Mouse (Mus musculus): Measurements from ENCODE around the gene Hist1h1t.

The Hist1h1t gene

GRCm38 (mm10) chr13:23695514-23695913 is at the start of gene Hist1h1t:
TSS of gene Hist1h1t (plus strand) at chr13:23695814.
- DNase-seq (ENCODE audit: low spot score) = no peak

GRCm38 (mm10) chr13:23659636-23660366 is 35.8 kb upstream of the Hist1h1t start:
- DNase-seq (ENCODE audit: low spot score) = no peak

- no peak for DNase-seq (ENCODE audit: low spot score)
Measured at GRCm38 (mm10) chr13:23662536-23662935, 33.1 kb upstream of the Hist1h1t start.

GRCm38 (mm10) chr13:23681990-23682582 is 13.5 kb upstream of the Hist1h1t start:
- DNase-seq (ENCODE audit: low spot score) = no peak

GRCm38 (mm10) chr13:23682623-23682946 is 13.0 kb upstream of the Hist1h1t start:
- DNase-seq (ENCODE audit: low spot score) = no peak

GRCm38 (mm10) chr13:23682947-23683754 is 12.5 kb upstream of the Hist1h1t start:
- DNase-seq (ENCODE audit: low spot score) = peak; percentile 41

- DNase-seq (ENCODE audit: low spot score) = peak; percentile 95
Measured at GRCm38 (mm10) chr13:23683755-23684281, 11.8 kb upstream of the Hist1h1t start, which contains the start of the genes Hist1h2ac and Hist1h2bc. TSS of gene Hist1h2ac (minus strand) at chr13:23683948. TSS of gene Hist1h2bc (plus strand) at chr13:23684199.

- DNase-seq (ENCODE audit: low spot score) = peak; percentile 83
Measured at GRCm38 (mm10) chr13:23684295-23684945, 11.2 kb upstream of the Hist1h1t start.

- DNase-seq (ENCODE audit: low spot score) = peak; percentile 45
Measured at GRCm38 (mm10) chr13:23685121-23685861, 10.3 kb upstream of the Hist1h1t start.

GRCm38 (mm10) chr13:23685966-23686365 is 9.6 kb upstream of the Hist1h1t start:
- DNase-seq (ENCODE audit: low spot score) = peak; percentile 27

GRCm38 (mm10) chr13:23687181-23687580 is 8.4 kb upstream of the Hist1h1t start:
- no peak for DNase-seq (ENCODE audit: low spot score)

- no peak for DNase-seq (ENCODE audit: low spot score)
Measured at GRCm38 (mm10) chr13:23687907-23688306, 7.7 kb upstream of the Hist1h1t start.

GRCm38 (mm10) chr13:23688956-23689355 is 6.7 kb upstream of the Hist1h1t start:
- no peak for DNase-seq (ENCODE audit: low spot score)

- DNase-seq (ENCODE audit: low spot score) = no peak
Measured at GRCm38 (mm10) chr13:23689459-23689858, 6.2 kb upstream of the Hist1h1t start.

- no peak for DNase-seq (ENCODE audit: low spot score)
Measured at GRCm38 (mm10) chr13:23693856-23694440, 1.7 kb upstream of the Hist1h1t start.

GRCm38 (mm10) chr13:23694956-23695355 is 658 bp upstream of the Hist1h1t start:
- no peak for DNase-seq (ENCODE audit: low spot score)

GRCm38 (mm10) chr13:23696061-23696474 is 454 bp downstream of the Hist1h1t start:
- DNase-seq (ENCODE audit: low spot score) = no peak

GRCm38 (mm10) chr13:23697491-23698299 is 2.1 kb downstream of the Hist1h1t start:
- DNase-seq (ENCODE audit: low spot score) = peak; percentile 76

GRCm38 (mm10) chr13:23698300-23698693 is 2.7 kb downstream of the Hist1h1t start, which contains the start of gene Hist1h4c:
TSS of gene Hist1h4c (minus strand) at chr13:23698454.
- DNase-seq (ENCODE audit: low spot score) = peak; percentile 97

- DNase-seq (ENCODE audit: low spot score) = no peak
Measured at GRCm38 (mm10) chr13:23698996-23699395, 3.4 kb downstream of the Hist1h1t start.
